ENCODE assay signal across 9 mouse cellular contexts in the genomic region with DNA sequence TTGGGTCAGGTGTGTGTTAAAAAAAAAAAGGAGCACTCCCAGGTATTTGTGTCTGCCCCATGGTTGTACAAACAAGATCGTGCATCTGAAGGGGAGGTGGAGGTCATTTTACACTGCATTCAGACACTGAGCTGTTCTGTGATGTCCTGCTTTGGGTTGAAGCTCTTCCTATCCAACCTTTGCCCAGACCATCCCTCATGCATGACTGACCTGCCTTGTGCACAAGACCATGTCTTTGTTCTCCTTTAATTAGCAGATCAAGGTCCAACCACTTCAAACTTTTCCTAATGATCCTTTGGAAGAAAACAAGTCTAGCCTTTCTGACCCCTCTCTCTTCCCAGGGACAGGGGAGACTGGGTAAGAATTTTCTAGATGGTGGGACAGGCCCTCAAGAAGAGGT.
"Had no signal": no experiment of that assay in that cellular context is flagged by ENCODE, and none has a peak within 500 bp of the region (broad histone marks: within the 10 kb centered on the region; RNA-seq: fewer than 3 reads in every experiment).

No protein-coding gene starts in this region.

- ATAC-seq: lung, postnatal 0 days; midbrain, embryonic 13.5 days had no signal

- H3K9me3 ChIP-seq: liver, embryonic 15.5 days; midbrain, embryonic 13.5 days had no signal

- H3K4me2 ChIP-seq: liver, embryonic 11.5 days; liver, embryonic 15.5 days; midbrain, embryonic 13.5 days had no signal

- DNase-seq: left cerebral cortex, postnatal 4 days; lung, adult 2 months; lung, postnatal 36 days; thymus, postnatal 36 days had no signal

- H3K27ac ChIP-seq: layer of hippocampus, adult 2 months; liver, embryonic 15.5 days; midbrain, embryonic 13.5 days had no signal

- H3K4me3 ChIP-seq: layer of hippocampus, adult 2 months; liver, embryonic 15.5 days; midbrain, embryonic 13.5 days had no signal

- H3K4me1 ChIP-seq: liver, embryonic 15.5 days; midbrain, embryonic 13.5 days had no signal

- H3K27me3 ChIP-seq: liver, embryonic 15.5 days; midbrain, embryonic 13.5 days had no signal

- H3K36me3 ChIP-seq: liver, embryonic 15.5 days; midbrain, embryonic 13.5 days had no signal

- H3K9ac ChIP-seq: liver, embryonic 15.5 days; midbrain, embryonic 13.5 days had no signal
